Mouse (Mus musculus): ENCODE data around the gene Nup93. TPM values are rescaled to one million over a fixed set of nuclear protein-coding genes. Genes with fewer than 3 reads are reported as not detected.

The Nup93 gene
- total RNA-seq, 2 experiments from 2014 or later: 10.7 to 11.3 TPM

DNA sequence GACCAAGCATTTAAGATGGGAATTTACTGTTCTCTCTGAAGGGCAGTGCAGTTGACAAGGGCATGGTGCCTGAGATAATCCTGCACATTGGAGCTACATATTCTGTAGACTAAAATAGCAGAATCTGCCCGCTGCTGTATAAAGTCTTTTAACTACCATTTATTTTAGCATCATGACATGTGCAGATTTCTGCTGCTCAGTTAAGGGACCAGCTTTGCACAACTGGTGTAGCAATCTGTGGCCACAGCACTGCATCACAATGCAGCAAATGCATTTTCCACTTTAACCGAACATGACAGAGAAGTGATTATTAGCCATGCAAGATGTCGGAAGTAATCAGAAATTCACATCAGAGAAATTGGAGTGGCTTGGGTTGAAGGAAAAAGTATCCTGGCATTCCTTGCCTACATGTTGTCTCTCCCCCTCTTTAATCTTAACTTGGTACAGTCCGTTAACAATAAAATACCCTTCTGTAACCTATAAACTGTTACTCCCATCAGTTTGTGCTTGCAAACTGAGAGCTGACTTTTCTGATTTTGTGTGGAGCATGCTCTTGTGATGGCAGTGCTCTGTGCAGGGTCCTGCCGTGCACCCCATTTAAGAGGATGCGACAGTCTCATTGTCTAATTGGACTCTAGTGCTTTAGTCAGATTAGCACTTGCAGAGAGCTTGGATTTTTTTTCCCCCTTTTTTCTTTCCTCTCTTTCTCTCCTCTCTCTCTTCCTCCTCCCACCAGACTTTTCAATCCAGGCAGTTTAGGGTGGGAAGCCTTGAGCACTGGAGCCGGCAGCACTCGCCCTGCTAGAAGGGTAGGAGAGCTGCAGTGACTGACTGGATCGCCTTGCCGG lies 52.2 kb downstream of the Nup93 start:
- no peak for DNase-seq (ENCODE audit: low spot score in 2 of 2)

- no peak for DNase-seq (ENCODE audit: low spot score in 2 of 2)
Observed at GRCm38 (mm10) chr8:94268359-94268890, 54.1 kb downstream of the Nup93 start.

- DNase-seq (ENCODE audit: low spot score in 2 of 2): no peak
Observed at GRCm38 (mm10) chr8:94270309-94270708, 55.9 kb downstream of the Nup93 start.

DNA sequence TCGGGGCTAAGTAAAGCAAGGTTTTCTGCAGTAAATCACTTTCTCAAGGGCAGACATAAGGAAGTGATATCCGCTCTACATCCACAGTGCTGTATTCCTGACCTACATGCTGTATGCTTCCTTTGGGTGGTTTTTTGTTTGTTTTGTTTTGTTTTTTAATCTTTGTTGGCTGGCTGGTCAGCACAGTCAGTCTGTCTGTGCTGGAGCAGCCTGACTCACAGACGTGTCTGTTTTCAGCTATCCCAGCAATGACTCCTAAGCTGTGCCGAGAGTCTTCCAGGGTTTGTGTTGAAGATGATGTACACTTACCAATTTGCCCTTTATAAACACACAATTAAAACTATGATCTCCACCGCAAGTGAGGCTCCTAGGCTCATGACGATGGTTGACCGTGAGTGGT lies 56.7 kb downstream of the Nup93 start:
- DNase-seq (ENCODE audit: low spot score in 2 of 2): no peak

DNA sequence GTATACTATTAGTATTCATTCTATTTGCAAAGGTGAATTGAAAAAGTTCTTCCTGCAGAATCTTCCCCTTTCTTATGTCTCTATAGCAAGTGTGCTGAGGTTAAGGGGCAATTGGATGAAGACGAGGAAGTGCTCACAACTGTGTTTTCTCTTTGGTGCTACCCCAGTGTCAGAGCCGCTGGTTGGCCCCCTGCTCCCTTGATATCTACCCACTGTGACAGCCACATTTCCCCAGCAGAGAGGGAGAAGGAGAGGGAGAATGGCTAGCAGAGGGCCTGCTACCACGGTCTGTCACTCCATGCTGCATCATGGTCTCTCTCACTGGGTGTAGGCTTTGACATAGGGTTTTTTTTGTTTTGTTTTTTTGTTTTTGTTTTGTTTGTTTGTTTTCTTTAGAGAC lies 58.2 kb downstream of the Nup93 start:
- DNase-seq (ENCODE audit: low spot score in 2 of 2): no peak

DNA sequence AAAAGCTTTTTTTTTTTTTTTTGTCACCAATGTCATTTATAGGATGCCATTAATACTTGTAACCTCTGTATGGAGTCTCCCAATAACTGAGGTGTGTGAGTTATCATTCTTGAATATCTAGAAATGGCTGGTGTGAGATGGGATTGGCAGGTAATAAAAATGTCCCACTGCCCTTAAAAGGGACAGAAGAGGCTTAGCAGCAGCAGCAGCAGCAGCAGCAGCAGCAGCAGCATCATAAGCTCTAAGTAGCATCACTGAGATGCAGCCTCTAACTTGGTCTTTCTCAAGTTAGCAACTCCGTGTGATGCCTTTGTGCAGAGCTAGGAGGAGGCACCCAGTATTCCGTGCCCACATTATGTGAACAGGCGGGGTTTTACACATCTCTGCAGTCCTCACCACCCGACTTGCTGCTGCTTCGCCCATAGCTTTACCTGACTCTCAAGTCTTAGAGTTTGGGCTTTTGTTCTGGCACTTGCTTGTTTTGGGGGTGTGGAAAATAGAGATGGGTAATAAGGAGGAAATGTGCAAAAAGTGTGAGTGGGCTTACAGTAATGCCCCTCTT lies 59.0 kb downstream of the Nup93 start:
- DNase-seq (ENCODE audit: low spot score in 2 of 2): no peak

DNA sequence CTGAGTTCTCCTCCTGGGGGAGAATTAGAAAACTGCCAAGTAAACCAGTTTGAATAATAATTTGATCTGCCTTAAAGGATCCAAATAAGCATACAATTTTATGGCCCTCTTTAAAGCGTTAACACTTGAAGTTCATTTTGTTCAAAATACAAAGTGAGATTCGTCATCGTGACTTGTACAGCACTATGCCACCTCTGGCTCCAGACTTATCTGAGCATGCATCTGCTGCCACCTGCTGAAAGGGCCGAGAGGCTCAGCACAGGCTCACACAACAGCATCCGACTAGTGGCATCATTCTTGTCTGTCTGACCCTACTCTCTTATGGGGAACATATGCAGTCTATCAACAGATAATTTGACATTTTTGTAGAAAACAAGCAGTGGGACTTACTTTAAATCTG lies 59.7 kb downstream of the Nup93 start:
- no peak for DNase-seq (ENCODE audit: low spot score in 2 of 2)

GRCm38 (mm10) chr8:94278295-94278694 lies 63.9 kb downstream of the Nup93 start:
- no peak for DNase-seq (ENCODE audit: low spot score in 2 of 2)

DNA sequence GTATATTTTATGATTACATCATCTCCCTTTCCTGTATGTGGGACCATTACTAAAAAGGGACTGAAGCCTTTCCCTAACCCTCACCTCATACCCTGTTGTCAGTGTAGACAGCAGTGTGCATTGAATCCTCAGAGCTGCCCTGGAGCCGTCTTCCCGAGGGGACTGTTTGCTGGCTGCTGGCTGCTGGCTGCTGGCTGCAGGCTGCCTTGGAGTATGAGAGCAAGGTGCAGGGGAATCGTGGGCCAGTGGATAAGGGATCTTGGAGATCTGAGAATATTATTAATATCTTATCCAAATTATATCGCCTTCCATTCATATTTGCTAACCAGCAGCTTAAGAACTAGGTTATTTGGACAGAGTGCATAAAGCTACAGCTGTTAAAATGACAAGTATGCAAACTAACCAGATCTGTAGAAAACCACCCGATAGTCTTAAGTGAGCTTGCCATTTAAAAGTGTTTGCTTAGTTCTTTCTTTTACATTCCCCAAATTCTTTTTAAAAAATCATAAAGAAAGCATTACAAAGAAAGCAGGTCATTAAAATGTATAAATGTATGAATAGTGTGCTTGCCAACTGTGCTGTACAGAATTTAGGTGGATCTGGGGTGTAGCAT lies 65.7 kb downstream of the Nup93 start:
- no peak for DNase-seq (ENCODE audit: low spot score in 2 of 2)

DNA sequence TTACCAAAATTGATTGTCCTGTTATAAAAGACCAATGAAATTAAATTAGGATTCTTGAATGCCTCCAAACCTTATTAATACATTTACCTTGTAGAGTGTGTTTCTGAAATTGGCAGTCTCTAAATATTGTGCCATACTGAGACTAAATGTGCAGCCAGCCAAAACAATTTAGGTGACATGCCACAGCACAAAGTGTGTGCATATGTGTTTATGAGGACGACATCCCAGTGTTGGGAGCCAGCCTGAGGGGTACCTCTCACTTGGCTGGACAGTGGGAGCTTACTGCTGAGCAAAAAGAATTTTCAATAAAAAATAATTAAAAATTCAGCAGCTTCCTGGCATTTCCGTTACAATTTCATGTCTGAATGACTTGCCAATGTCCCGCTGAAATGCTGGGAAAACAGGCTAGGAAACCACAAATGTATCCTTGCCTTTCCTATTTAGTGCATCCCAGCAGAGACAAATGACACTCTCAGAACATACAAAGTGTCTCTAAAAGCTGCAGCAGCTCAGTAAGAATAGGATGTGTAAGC lies 68.2 kb downstream of the Nup93 start:
- no peak for DNase-seq (ENCODE audit: low spot score in 2 of 2)

DNA sequence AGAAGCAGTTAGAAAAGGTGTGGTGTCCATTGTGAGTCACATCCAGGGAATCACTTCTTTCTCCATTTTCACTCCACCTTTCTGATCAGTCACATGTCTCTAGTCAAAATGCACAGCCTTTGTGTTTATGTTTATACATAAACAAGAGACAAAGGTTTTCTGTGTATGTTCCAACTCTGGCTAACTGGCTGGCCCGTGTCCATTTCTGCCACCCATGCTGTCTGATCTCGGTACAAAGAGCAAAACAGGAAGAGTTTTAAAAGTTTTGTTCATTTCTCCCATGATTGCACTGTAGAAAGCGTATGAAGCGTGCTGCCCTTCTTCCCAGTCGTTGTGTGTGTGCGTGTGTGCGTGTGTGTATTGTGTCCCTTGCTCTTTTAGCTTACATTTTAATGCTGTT lies 69.8 kb downstream of the Nup93 start:
- DNase-seq (ENCODE audit: low spot score in 2 of 2): no peak

- no peak for DNase-seq (ENCODE audit: low spot score in 2 of 2)
Observed at GRCm38 (mm10) chr8:94290606-94291005, 76.2 kb downstream of the Nup93 start.

GRCm38 (mm10) chr8:94292072-94292471 lies 77.7 kb downstream of the Nup93 start:
- DNase-seq (ENCODE audit: low spot score in 2 of 2): no peak

- no peak for DNase-seq (ENCODE audit: low spot score in 2 of 2)
Observed at GRCm38 (mm10) chr8:94292626-94293025, 78.3 kb downstream of the Nup93 start.

DNA sequence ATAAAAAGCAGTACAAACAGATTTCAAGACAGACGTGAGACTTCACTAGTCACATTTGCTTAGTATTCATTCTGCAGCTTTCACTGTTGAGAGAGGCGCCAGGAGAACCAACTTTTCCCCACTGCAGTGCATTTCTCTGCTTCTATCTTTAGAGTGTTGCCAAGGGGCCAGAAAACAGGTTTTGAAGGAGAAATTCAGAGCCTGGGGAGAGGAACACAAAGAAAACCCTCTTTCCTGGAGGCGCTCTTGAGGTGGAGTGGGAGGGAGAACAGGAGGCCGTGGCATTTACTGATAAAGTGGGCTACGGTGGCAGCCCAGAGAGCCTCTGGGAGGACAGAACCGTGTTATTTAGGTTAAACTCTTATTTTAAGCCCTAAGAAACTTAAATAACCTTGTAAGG lies 81.3 kb downstream of the Nup93 start:
- no peak for DNase-seq (ENCODE audit: low spot score in 2 of 2)

DNA sequence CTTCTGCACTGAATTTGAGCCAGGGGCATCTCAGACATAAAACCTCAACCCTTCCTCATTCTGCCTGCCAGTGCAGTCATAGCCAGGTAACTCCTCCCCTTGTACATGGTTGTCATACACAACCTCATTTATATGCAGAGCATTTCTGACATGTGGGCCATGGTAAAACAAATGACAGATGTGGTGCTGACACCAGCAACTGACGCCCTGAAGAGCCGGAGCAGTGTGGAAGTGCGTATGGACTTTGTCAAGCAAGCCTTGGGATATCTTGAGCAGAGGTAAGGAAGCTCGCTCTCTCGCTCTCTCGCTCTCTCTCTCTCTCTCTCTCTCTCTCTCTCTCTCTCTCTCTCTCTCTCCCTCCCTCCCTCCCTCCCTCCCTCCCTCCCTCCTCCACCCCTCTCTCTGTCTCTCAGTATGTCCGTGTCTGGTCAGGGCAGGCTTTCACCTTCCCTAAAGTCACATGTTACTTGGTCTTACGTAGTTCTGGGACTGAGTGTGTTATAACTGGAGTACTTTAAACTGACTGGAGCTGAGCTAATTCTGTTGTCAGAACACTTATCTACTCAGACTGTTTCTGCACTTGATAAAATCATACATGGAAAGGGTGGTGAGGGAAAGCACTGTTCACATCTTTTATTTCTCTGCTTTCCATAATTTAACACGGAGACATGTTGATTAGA lies 82.1 kb downstream of the Nup93 start:
- DNase-seq (ENCODE audit: low spot score in 2 of 2): no peak

DNA sequence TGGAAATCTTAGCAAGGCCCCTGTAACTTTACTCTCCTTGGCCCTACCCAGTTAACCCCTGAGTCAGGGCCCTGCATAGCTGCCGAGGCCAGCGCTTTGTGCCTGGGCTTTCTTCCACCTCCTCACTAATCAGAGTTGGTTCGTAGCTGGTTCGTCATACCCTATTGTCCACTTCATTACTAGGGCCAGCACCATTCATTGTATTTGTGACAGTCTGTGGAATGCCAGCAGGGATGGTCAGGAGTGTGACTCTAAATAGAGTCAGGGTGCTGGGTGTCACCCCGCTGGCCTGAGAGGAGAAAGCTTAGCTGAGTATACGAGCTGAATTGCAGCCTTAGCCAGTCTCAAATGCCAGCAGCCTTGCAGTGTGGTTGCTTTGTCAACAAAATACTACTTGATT lies 82.7 kb downstream of the Nup93 start:
- no peak for DNase-seq (ENCODE audit: low spot score in 2 of 2)

- DNase-seq (ENCODE audit: low spot score in 2 of 2): no peak
Observed at GRCm38 (mm10) chr8:94300809-94301208, 86.4 kb downstream of the Nup93 start.

GRCm38 (mm10) chr8:94304412-94304811 lies 90.0 kb downstream of the Nup93 start:
- no peak for DNase-seq (ENCODE audit: low spot score in 2 of 2)

DNA sequence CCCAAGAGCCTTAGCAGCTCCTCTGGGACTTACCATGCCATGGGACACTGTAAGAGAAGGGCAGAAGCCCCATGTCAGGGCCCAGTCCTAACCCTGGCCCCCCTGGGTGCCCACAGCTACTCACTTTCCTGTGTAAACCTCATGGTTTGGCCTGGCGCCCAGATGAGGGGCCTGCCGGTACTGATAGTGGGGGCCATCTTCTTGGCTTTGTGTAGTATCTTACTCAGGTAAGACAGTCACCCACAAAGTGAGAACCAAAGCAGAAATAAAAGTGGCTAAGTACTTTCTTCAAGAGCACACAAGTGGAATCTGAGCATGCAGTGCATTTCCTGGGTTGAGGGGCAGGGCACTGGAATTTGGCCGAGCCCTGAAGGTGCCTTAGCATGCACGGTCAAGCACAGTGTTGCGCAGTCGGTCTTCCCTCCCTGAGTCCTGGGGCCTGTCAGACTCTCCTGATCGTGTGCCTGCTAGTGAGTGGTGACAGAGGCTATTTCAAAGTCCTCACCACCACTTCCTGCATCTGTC lies 92.7 kb downstream of the Nup93 start:
- no peak for DNase-seq (ENCODE audit: low spot score in 2 of 2)

DNA sequence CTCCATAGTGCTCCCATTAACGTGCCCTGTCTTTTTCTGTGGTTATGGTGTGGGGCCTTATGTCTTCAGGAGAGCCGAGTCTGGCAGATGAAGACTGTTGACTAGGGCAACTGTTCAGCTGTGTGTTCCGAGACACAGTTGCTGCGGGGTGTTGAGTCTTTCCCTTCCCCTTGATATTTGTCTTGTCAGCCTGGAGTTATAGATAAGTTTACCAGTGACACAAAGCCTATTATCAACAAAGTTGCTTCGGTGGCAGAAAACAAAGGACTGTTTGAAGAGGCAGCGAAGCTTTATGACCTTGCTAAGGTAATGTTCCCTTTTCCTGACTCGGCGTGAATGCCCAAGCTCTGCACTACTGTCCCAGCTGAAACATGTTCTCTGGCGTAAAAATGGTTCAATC lies 93.3 kb downstream of the Nup93 start:
- no peak for DNase-seq (ENCODE audit: low spot score in 2 of 2)
